Mouse (Mus musculus): ENCODE results near the gene Baz1a.
"Not testable (repeated sequence)": the region's sequence is repeated elsewhere in the genome, so short reads cannot be mapped to it uniquely, and the experiment has no call there.

The Baz1a gene

GRCm38 (mm10) chr12:55013031-55013430 is 1.1 kb downstream of the Baz1a start:
- CTCF ChIA-PET = no interaction called here

- CTCF ChIA-PET = no interaction called here
Measured at GRCm38 (mm10) chr12:55007361-55008008, 6.7 kb downstream of the Baz1a start.

GRCm38 (mm10) chr12:55006071-55006470 is 8.1 kb downstream of the Baz1a start:
- CTCF ChIA-PET = no interaction called here

GRCm38 (mm10) chr12:55004396-55004795 is 9.8 kb downstream of the Baz1a start:
- CTCF ChIA-PET = no interaction called here

GRCm38 (mm10) chr12:55003843-55004242 is 10.3 kb downstream of the Baz1a start:
- CTCF ChIA-PET = interaction anchor here (0.5 kb wide), 1 partner anchor 23 kb away, joined by 5 read pairs; no protein-coding TSS in a partner anchor

GRCm38 (mm10) chr12:55002532-55002931 is 11.6 kb downstream of the Baz1a start:
- CTCF ChIA-PET = not testable (repeated sequence)

- CTCF ChIA-PET = interaction anchor here (1.0 to 1.5 kb wide), 3 partner anchors 13 to 19 kb away, joined by 3 read pairs; partner anchors contain the start of gene Gm20403
Measured at GRCm38 (mm10) chr12:54999016-54999690, 15.0 kb downstream of the Baz1a start.

- CTCF ChIA-PET = interaction anchor here (0.9 to 1.5 kb wide), 4 partner anchors 10 to 21 kb away, joined by 3 read pairs; partner anchors contain the start of gene Gm20403
Measured at GRCm38 (mm10) chr12:54998411-54998810, 15.7 kb downstream of the Baz1a start.

- CTCF ChIA-PET = interaction anchor here (0.5 to 1.1 kb wide), 4 partner anchors 22 to 39 kb away, joined by 3 read pairs; no protein-coding TSS in a partner anchor
Measured at GRCm38 (mm10) chr12:54996979-54997474, 17.1 kb downstream of the Baz1a start.

GRCm38 (mm10) chr12:54995965-54996364 is 18.2 kb downstream of the Baz1a start:
- CTCF ChIA-PET = no interaction called here

GRCm38 (mm10) chr12:54994418-54994817 is 19.7 kb downstream of the Baz1a start:
- CTCF ChIA-PET = no interaction called here

- CTCF ChIA-PET = interaction anchor here (1.2 kb wide), 1 partner anchor 44 kb away, joined by 4 read pairs; no protein-coding TSS in a partner anchor
Measured at GRCm38 (mm10) chr12:54994068-54994386, 20.1 kb downstream of the Baz1a start.

- CTCF ChIA-PET = interaction anchor here (1.2 kb wide), 1 partner anchor 45 kb away, joined by 4 read pairs; no protein-coding TSS in a partner anchor
Measured at GRCm38 (mm10) chr12:54993246-54994067, 20.7 kb downstream of the Baz1a start.

GRCm38 (mm10) chr12:54992814-54993213 is 21.3 kb downstream of the Baz1a start:
- CTCF ChIA-PET = interaction anchor here (1.2 kb wide), 1 partner anchor 45 kb away, joined by 4 read pairs; no protein-coding TSS in a partner anchor

- CTCF ChIA-PET = interaction anchor here (1.0 kb wide), 1 partner anchor 10 kb away, joined by 3 read pairs; no protein-coding TSS in a partner anchor
Measured at GRCm38 (mm10) chr12:54988323-54988850, 25.8 kb downstream of the Baz1a start.

GRCm38 (mm10) chr12:54987156-54987555 is 27.0 kb downstream of the Baz1a start:
- CTCF ChIA-PET = no interaction called here

GRCm38 (mm10) chr12:54986052-54986717 is 28.0 kb downstream of the Baz1a start, which contains the start of gene Gm20403:
Gm20403 (minus strand) TSS chr12:54986529.
- CTCF ChIA-PET = interaction anchor here (0.8 kb wide), 1 partner anchor 12 kb away, joined by 3 read pairs; no protein-coding TSS in a partner anchor

- CTCF ChIA-PET = no interaction called here
Measured at GRCm38 (mm10) chr12:54985257-54986051, 28.7 kb downstream of the Baz1a start.

GRCm38 (mm10) chr12:54984701-54985256 is 29.4 kb downstream of the Baz1a start:
- CTCF ChIA-PET = interaction anchor here (1.3 kb wide), 1 partner anchor 34 kb away, joined by 5 read pairs; no protein-coding TSS in a partner anchor
